Mouse (Mus musculus) gastrocnemius, adult 18-20 months (tissue): ENCODE data around the gene Actr1b. TPM values are rescaled to one million over a fixed set of nuclear protein-coding genes. Genes with fewer than 3 reads are reported as not detected.

Experiments used
- DNase-seq: peaks from one replicate; pipeline ENCODE4 v3.0.0; 2021; ENCODE audit warnings: low spot score
- microRNA-seq: library from miRNA; unstranded; fragments of <30 nt; microRNA quantifications from one replicate; pipeline ENCODE4 v1.2.0, GENCODE M21; 2021
- total RNA-seq, 2 experiments: library from RNA; stranded (reverse); gene quantifications; 2 replicates each; pipeline ENCODE4 v1.2.3; 2021

The Actr1b gene
- total RNA-seq, 2 experiments from 2014 or later: 138 to 147 TPM

DNA sequence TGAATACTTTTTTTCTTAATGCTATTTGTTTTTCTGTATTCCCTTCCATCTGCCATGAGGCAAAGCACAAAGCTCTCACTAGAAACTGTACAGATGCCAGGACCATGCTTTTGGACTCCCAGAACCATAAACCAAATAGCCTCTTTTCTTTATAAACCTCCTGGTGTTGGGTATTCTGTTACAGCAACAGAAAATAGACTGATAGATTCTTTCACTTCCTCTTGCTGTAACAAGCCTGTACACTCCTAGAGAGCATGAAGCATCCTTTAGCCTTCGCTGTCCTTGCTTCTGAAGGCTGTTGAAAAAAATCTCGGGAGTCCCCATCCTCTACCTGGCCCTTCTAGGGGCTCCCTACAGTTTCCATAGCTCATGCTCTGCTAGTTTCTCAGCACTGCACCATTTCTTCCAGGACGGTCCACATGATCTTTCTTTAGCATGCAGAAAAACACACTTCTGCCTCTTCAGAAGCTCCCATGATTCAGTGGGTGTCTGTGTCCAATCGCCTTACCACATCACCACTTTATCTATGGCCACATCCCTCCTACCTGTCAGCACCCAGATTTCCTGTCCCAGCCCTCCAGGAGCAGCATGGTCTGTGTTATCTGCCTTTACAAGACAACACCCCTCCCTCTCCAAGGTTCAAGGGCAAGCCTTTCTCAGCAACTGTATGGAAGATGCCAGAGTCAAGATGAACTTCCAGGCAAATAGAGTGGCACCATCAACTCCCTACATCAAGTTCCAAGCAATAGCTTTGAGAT, 56.4 kb downstream of the Actr1b start:
- DNase-seq: no peak

DNA sequence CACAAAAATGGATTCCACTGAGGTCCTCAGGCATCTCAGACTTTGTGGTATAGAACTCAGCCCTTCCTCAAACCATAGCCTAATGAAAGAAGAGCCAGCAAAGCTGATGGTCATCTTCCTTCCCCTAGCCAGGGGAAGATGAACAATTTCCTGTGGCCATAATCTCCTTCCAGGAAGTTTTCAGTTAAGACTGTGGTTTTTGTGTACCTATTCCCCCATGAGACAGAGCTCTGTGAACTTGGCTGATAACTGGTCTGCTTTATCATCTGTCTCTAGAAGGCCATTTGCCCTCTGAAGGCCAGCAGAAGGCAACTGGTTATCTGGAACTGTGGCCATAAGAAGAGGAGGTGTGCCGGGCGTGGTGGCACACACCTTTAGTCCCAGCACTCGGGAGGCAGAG, 58.0 kb downstream of the Actr1b start:
- no peak for DNase-seq

DNA sequence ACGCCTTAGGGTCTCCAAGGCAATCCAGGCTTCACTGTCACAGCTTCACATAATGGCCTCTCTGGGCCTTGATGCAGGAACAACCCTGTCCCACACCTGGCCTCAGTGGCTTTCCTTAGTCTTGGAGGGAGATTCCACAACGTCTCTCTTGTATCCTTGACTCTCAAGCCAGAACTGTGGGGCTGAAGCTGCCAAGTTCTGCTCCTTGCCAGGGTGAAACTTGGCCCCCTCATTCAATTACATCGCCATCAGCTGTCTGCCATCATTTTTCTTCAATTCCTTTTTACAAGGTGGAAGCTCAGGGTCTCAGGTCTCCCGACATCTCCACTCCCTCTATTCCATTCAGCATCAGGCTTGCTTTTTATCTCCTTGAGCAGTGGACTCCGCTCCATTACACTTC, 59.2 kb downstream of the Actr1b start:
- no peak for DNase-seq

Small RNA genes within 50 kb of the gene (microRNA-seq; reads per million reads assigned to microRNA genes)
- not detected for gene Gm24133

Other genes with a start within 250 kb of the Actr1b start
- gene Cnnm4, start 242.8 kb downstream of the Actr1b start, total RNA-seq: 1 to 10 TPM; 7.6 to 8.2 TPM
- 10 to 100 TPM; 11.6 TPM for gene Cnnm3, start 202.6 kb downstream of the Actr1b start, total RNA-seq
- gene Ankrd23, start 177.5 kb downstream of the Actr1b start, total RNA-seq: 1,000 to 10,000 TPM; 3,219 to 3,282 TPM
- 1,000 to 10,000 TPM; 1,348 to 1,458 TPM for gene Gm42417, start 175.0 kb downstream of the Actr1b start, total RNA-seq
- gene Ankrd39, start 167.0 kb downstream of the Actr1b start, total RNA-seq: 1 to 10 TPM; 7.3 to 8.6 TPM
- gene Sema4c, start 156.1 kb downstream of the Actr1b start, total RNA-seq: 1 to 10 TPM; 4.7 to 6.8 TPM
- gene Fam178b, start 31.2 kb downstream of the Actr1b start, total RNA-seq: under 1 TPM; 0.43 to 0.59 TPM
- gene Cox5b, start 23.0 kb downstream of the Actr1b start, total RNA-seq: 1,000 to 10,000 TPM; 1,366 to 1,435 TPM
- 1 to 10 TPM in 1 of 2 experiments, under 1 TPM in 1; 0.66 to 1.2 TPM for gene 4933424G06Rik, start 4.3 kb downstream of the Actr1b start, total RNA-seq
- under 1 TPM; 0.19 to 0.73 TPM for gene Zap70, start 47.4 kb upstream of the Actr1b start, total RNA-seq
- gene Tmem131, start 229.2 kb upstream of the Actr1b start, total RNA-seq: 10 to 100 TPM; 29.1 to 32.1 TPM